Mouse (Mus musculus) kidney, embryonic 16.5 days (tissue): ENCODE data around the gene BC005624. TPM values are rescaled to one million over a fixed set of nuclear protein-coding genes. Genes with fewer than 3 reads are reported as not detected.
"Not testable (repeated sequence)": the region's sequence is repeated elsewhere in the genome, so short reads cannot be mapped to it uniquely, and the experiment has no call there.

Source experiments
- ATAC-seq: fragments of 200-750 bp; cut with Nextera tagmentation; 2 replicates; pipeline ENCODE4 v1.8.0; 2017; ENCODE audit warnings: moderate TSS enrichment; ENCODE audit not compliant: low FRiP score, low TSS enrichment
- H3K27ac ChIP-seq: fragments of 300-500 bp; sonication (generic); 2 replicates; pipeline ENCODE4 v1.5.1; 2014; ENCODE audit warnings: low read length
- H3K27me3 ChIP-seq: fragments of 300-500 bp; sonication (generic); 2 replicates; pipeline ENCODE4 v1.6.1; 2014; ENCODE audit warnings: low read length, control low read depth, mixed read lengths; ENCODE audit not compliant: insufficient read depth
- H3K36me3 ChIP-seq: fragments of 300-500 bp; sonication (generic); 2 replicates; pipeline ENCODE4 v1.6.1; 2014; ENCODE audit warnings: low read length, control low read depth, mixed read lengths; ENCODE audit not compliant: insufficient read depth
- H3K4me1 ChIP-seq: fragments of 300-500 bp; sonication (generic); 2 replicates; pipeline ENCODE4 v1.6.1; 2014; ENCODE audit warnings: low read length, control low read depth, mixed read lengths; ENCODE audit not compliant: insufficient read depth
- H3K4me2 ChIP-seq: fragments of 300-500 bp; sonication (generic); replicated peaks from 2 replicates; pipeline ENCODE4 v1.6.1; 2014; ENCODE audit warnings: low read depth, low read length
- H3K4me3 ChIP-seq: fragments of 300-500 bp; sonication (generic); 2 replicates; pipeline ENCODE4 v1.5.1; 2014; ENCODE audit warnings: mild to moderate bottlenecking, low read length
- H3K9ac ChIP-seq: fragments of 300-500 bp; sonication (generic); replicated peaks from 2 replicates; pipeline ENCODE4 v1.6.1; 2014; ENCODE audit warnings: low read length
- H3K9me3 ChIP-seq: fragments of 300-500 bp; sonication (generic); 2 replicates; pipeline ENCODE4 v1.6.1; 2016; ENCODE audit warnings: low read length, control low read depth
- WGBS: fragments of 180-500 bp; shearing (Covaris S2); extraction: QIAGEN DNeasy Blood & Tissue Kit; methylation state at CpG from one replicate; pipeline ENCODE4 v1.1.7; 2014; 5-methylcytosine and 5-hydroxymethylcytosine counted together
- polyA plus RNA-seq: library from polyadenylated mRNA; unstranded; fragments of >200 nt; fragmentation: Nextera tagmentation; extraction: Ambion mirVana; gene quantifications from 2 replicates; pipeline ENCODE4 v1.2.1, GENCODE M21; 2015

Gene BC005624
- polyA plus RNA-seq, 1 experiment from 2014 or later, result 63.0 TPM

DNA sequence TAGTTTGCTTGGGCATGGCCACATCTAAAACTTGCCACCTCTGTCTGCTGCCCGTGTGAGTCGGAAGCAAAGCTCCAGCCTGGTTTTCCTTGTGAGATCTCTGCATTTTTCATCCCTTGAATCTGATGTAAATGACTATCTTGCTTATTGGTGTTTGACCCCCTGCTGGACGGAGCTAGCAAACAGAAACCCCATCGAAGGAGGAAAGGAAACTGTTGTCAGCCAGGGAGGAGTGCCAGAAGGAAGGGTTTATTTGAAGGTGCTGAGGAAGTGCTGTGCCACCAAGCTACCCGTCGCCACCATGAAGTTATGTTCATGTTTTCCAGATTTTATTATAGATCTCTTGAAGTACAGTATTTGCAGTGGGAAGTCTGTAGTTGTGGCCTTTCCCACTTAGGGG lies 27.2 kb downstream of the BC005624 start:
- WGBS, result 65% methylated on average over 6 of the region's 6 CpGs
- Histone ChIP-seq H3K27ac (no peak overlapping the region), H3K27me3 (no peaks in the 10 kb centered on the region), H3K36me3 (peaks cover 38% of the 10 kb centered on the region), H3K4me3 (no peak overlapping the region), H3K4me2 (peak overlapping the region; percentile 64; the same call in 1 of the 2 replicates), H3K4me1 (peaks cover 16% of the 10 kb centered on the region), H3K9me3 (no peaks in the 10 kb centered on the region), H3K9ac (0 out of 2 replicates have a peak overlapping the region, but pooled peaks have one; percentile 6)
- ATAC-seq, result no peak

DNA sequence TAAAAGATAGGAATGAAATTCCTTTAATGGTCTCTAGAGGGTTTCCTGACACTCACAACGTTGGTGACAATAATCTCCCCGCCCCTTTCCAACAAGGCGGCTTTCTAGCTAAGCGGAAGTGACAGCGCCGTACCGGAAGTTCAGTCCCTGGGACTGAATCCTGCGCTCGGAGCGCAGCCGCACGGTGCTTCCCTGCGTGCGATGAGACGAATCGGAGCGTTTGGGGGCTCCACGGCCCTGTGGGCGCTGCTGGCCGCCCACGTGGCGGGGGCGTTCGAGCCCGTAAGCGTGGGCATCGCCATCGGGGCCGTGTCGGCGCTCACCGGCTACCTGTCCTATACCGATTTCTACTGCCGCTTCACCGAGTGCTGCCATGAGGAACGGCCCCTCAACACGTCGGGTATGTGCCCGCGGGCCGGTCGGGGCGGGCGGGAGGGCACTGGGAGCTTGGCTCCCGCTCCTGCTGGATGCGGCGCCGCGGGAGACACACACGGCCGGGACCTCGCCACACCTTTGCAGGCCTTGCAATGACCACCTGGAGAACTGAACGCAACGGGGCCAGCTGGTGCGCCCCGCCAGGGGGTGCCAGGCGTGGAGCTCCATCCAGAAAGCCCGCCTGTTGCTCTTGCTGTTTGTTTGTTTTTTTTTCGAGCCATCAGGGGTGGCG lies 29.0 kb downstream of the BC005624 start, which contains the start of gene Tor1b:
Tor1b (plus strand) TSS at position 136 of the 667 bp plus-strand sequence.
- peaks cover 21% of the 10 kb centered on the region for H3K36me3 ChIP-seq
- under 1% methylated on average over 52 of the region's 60 CpGs for WGBS
- H3K27me3 ChIP-seq, result no peaks in the 10 kb centered on the region
- peak within 1 kb of the TSS; percentile 64 for H3K4me2 ChIP-seq
- H3K9ac ChIP-seq, result peak within 1 kb of the TSS; percentile 92
- H3K27ac ChIP-seq, result peak within 1 kb of the TSS; percentile 83
- ATAC-seq, result peak; percentile 93
- peaks cover 16% of the 10 kb centered on the region for H3K4me1 ChIP-seq
- H3K9me3 ChIP-seq, result no peaks in the 10 kb centered on the region
- peak within 1 kb of the TSS; percentile 85 for H3K4me3 ChIP-seq

DNA sequence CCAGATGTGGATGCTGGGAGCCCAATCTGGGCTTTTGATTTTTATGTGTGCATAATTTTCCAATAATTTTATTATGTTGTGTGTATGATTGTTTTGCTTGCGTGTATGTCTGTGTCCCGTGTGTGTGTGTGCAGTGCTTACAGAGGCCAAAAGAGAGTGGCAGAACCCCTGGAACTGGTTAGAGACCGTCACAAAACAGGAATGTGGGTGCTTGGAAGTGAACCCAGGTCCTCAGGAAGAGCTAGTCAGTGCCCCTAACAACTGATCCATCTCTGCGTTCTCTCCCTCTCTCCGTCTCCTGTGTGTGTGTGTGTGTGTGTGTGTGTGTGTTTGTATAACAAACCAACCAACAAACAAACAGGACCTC lies 29.6 kb downstream of the BC005624 start:
- H3K36me3 ChIP-seq, result peaks cover 17% of the 10 kb centered on the region
- WGBS, result 30% methylated on average over 5 of the region's 5 CpGs
- peak overlapping the region; percentile 64 for H3K4me2 ChIP-seq
- no peaks in the 10 kb centered on the region for H3K27me3 ChIP-seq
- peak overlapping the region; percentile 92; the same call in 1 of the 2 replicates for H3K9ac ChIP-seq
- peaks cover 16% of the 10 kb centered on the region for H3K4me1 ChIP-seq
- peak; percentile 44 for ATAC-seq
- peak overlapping the region; percentile 85 for H3K4me3 ChIP-seq
- H3K9me3 ChIP-seq, result no peaks in the 10 kb centered on the region
- 0 out of 2 replicates have a peak overlapping the region, but pooled peaks have one; percentile 44 for H3K27ac ChIP-seq

DNA sequence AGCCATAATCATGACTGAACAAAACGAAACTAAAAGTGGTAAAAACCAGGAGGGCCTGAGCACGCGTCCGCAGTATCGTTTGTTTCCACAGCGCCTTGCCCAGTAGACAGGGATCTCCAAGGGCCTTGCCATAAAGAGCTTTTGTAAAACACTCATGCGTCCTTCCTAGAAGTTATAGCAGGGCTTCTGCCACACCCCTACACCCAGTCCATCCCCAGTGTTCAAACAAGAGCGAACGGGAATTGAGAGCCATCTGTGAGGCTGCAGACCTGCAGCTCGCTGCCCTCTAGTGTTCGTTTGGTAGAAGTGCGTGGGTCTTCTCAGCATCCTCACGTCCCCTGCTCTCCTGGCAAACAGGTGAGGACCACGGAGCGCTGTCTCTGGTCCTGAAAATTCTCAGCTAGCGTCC lies 39.4 kb downstream of the BC005624 start:
- no peak overlapping the region; the same call in 1 of the 2 replicates for H3K9ac ChIP-seq
- no peaks in the 10 kb centered on the region for H3K36me3 ChIP-seq
- WGBS, result 29% methylated on average over 16 of the region's 16 CpGs
- 0 out of 2 replicates have a peak, but pooled peaks cover 3% of the 10 kb centered on the region for H3K4me1 ChIP-seq
- H3K9me3 ChIP-seq, result no peaks in the 10 kb centered on the region
- H3K4me3 ChIP-seq, result peak overlapping the region; percentile 40
- peak; percentile 76 for ATAC-seq
- H3K4me2 ChIP-seq, result peak overlapping the region; percentile 54
- H3K27ac ChIP-seq, result no peak overlapping the region
- no peaks in the 10 kb centered on the region for H3K27me3 ChIP-seq

DNA sequence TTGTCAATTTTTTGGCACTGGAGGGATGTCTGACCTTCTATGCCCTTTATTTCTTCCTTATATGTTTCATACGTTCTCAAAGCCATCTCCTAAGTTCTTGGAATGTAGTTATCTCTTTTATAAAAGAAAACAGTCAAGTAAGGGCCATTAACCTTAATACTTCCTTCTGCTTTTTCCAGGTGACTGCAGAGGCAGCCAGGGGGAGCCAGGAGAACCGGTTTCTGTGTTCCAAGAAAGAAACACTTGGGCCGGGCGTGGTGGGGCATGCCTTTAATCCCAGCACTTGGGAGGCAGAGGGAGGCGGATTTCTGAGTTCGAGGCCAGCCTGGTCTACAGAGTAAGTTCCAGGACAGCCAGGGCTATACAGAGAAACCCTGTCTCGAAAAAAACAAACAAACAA lies 39.9 kb downstream of the BC005624 start:
- H3K4me1 ChIP-seq, H3K9ac ChIP-seq, H3K27ac ChIP-seq, H3K4me3 ChIP-seq, H3K36me3 ChIP-seq, H3K4me2 ChIP-seq, H3K9me3 ChIP-seq, H3K27me3 ChIP-seq, ATAC-seq: not testable (repeated sequence)
- 43% methylated on average over 7 of the region's 7 CpGs for WGBS

DNA sequence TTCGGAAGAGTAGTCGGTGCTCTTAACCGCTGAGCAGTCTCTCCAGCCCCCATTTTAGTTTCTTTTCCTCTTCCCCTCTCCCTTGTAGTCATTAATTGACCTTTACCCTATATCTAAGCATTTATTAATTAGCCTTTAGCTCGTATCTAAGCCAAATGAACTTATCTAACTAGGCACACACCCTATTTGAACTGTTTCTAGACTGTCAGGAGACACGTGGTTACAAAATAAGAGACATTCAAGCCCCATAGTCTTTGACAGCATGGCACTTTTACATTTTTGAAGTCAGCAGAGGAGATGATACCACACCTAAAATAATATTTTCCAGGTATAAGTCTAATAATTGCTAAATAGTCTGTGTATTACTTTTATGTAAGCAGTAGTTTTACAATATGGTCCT lies 40.4 kb downstream of the BC005624 start:
- Histone ChIP-seq H3K4me2 (no peak overlapping the region), H3K9me3 (no peaks in the 10 kb centered on the region), H3K9ac (no peak overlapping the region), H3K4me3 (no peak overlapping the region), H3K27me3 (no peaks in the 10 kb centered on the region), H3K36me3 (no peaks in the 10 kb centered on the region), H3K4me1 (0 out of 2 replicates have a peak, but pooled peaks cover 3% of the 10 kb centered on the region), H3K27ac (no peak overlapping the region)
- WGBS, result 84% methylated on average over 5 of the region's 5 CpGs
- no peak for ATAC-seq

GRCm38 (mm10) chr2:30938574-30938991 lies 43.4 kb downstream of the BC005624 start:
- no peak overlapping the region for H3K9ac ChIP-seq
- no peak overlapping the region for H3K4me3 ChIP-seq
- H3K36me3 ChIP-seq, result no peaks in the 10 kb centered on the region
- H3K4me2 ChIP-seq, result no peak overlapping the region
- no peak overlapping the region for H3K27ac ChIP-seq
- ATAC-seq, result no peak
- WGBS, result 34% methylated on average over 4 of the region's 4 CpGs
- H3K27me3 ChIP-seq, result no peaks in the 10 kb centered on the region
- no peaks in the 10 kb centered on the region for H3K9me3 ChIP-seq
- H3K4me1 ChIP-seq, result 0 out of 2 replicates have a peak, but pooled peaks cover 3% of the 10 kb centered on the region

DNA sequence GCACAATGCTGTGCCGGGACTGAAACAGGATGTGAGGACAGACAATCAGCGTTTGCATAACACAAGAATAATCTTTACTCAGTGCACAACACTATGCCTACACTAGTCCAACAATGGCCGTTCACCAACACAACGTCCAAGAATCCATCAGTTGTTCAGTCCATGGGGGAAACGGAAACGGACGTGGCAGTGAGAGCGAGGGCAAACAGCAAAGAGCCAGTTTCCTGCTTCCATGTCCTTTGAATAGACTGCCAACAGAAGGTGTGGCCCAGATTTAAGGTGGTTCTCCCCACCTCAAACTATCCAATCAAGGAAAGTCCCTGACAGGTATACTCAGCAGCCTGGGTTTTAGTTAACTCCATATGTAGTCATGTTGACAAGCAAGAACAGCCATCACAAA lies 44.3 kb downstream of the BC005624 start:
- Histone ChIP-seq H3K4me1 (0 out of 2 replicates have a peak, but pooled peaks cover 3% of the 10 kb centered on the region), H3K36me3 (no peaks in the 10 kb centered on the region), H3K27ac (no peak overlapping the region), H3K27me3 (no peaks in the 10 kb centered on the region), H3K4me2 (no peak overlapping the region), H3K9ac (no peak overlapping the region), H3K4me3 (no peak overlapping the region), H3K9me3 (no peaks in the 10 kb centered on the region)
- ATAC-seq, result no peak
- WGBS, result 84% methylated on average over 8 of the region's 8 CpGs

GRCm38 (mm10) chr2:30936808-30937207 lies 45.2 kb downstream of the BC005624 start:
- no peak for ATAC-seq
- Histone ChIP-seq H3K36me3 (no peaks in the 10 kb centered on the region), H3K9me3 (no peaks in the 10 kb centered on the region), H3K27me3 (no peaks in the 10 kb centered on the region), H3K9ac (no peak overlapping the region), H3K4me2 (no peak overlapping the region), H3K4me1 (no peaks in the 10 kb centered on the region), H3K27ac (no peak overlapping the region), H3K4me3 (no peak overlapping the region)
- WGBS, result 86% methylated on average over 3 of the region's 3 CpGs

- H3K27me3 ChIP-seq, result no peaks in the 10 kb centered on the region
- no peaks in the 10 kb centered on the region for H3K9me3 ChIP-seq
- H3K27ac ChIP-seq, result no peak overlapping the region
- peaks cover 9% of the 10 kb centered on the region; the same call in 1 of the 2 replicates for H3K4me1 ChIP-seq
- H3K36me3 ChIP-seq, result no peaks in the 10 kb centered on the region
- no peak for ATAC-seq
- H3K4me3 ChIP-seq, result no peak overlapping the region
- H3K9ac ChIP-seq, result no peak overlapping the region
- WGBS, result 24% methylated on average over 7 of the region's 7 CpGs
- H3K4me2 ChIP-seq, result no peak overlapping the region
These were observed 48.0 kb downstream of the BC005624 start for GRCm38 (mm10) chr2:30933917-30934450.
